Mouse (Mus musculus) ovary, adult 10 weeks (tissue): ENCODE measurements around the gene Hpcal4. TPM values are rescaled to one million over a fixed set of nuclear protein-coding genes. Genes with fewer than 3 reads are reported as not detected.

ENCODE experiments used
- polyA plus RNA-seq: library from polyadenylated mRNA; stranded (reverse); fragments of 350-450 nt; fragmentation: Illumina TruSeq; extraction: RNeasy Lipid Tissue Mini Kit (QIAGEN cat#74804); gene quantifications from one replicate; pipeline ENCODE4 v1.2.3, GENCODE M21; 2014

Gene Hpcal4
- not detected for polyA plus RNA-seq

DNA sequence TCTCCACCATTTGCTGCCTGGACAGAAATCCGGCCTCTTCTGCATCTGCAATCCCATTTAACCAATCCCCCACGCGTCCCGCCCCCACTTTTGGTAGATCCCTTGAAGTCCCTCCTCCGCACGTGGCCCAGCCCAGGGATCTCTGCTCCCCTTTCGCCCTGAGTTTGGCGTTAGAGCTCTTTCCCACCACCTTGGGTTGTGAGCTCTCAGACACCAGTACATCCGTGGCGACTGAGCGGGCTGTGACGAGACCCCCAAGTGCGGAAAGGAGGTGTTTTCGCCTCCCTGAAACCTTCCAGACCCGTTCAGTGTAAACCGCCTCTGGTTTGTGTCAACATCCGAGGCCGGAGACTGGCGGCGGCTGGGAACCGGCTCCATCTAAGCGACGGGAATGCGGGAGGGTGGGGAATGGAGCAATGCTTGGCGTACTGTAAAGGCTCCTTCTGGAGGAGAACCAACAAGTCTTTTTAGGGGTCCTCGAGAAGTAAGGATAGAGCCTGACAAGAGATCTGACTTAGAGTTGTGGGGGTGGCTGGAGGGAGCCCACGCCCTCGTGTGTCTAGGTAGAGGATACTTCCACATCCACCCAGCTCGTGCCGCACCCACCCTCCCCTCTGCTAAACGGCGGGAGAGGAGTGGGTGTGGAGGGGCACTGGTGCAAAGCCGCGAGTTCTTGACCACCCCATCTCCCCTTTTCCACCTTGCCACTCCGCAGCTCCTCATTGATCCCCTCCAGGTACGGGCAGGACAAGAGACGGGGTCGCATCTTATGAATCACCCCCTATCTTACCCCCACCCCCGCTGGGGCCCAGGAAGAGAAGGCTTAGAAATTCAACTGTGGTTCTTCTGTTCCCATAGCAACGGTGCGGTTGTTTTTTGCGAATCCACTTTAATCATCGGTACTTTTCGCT is at the start of gene Hpcal4:
Hpcal4 (plus strand) TSS at position 900 of the 911 bp plus-strand sequence.

GRCm38 (mm10) chr4:123139513-123140154 is 43.4 kb upstream of the Hpcal4 start, which contains the start of gene Ppie:
Ppie (minus strand) TSS chr4:123139951.

GRCm38 (mm10) chr4:123201186-123202093 is 18.4 kb downstream of the Hpcal4 start, which contains the start of gene Nt5c1a:
Nt5c1a (plus strand) TSS chr4:123201504.

GRCm38 (mm10) chr4:123233492-123234084 is 50.6 kb downstream of the Hpcal4 start, which contains the start of gene Heyl:
Heyl (plus strand) TSS chr4:123233556.

Other genes with a start within 250 kb of the Hpcal4 start
- gene Mfsd2a, start 222.0 kb upstream of the Hpcal4 start, polyA plus RNA-seq: 1.2 TPM
- 23.0 TPM for gene Mycl, start 187.6 kb upstream of the Hpcal4 start, polyA plus RNA-seq
- 19.4 TPM for gene Trit1, start 166.6 kb upstream of the Hpcal4 start, polyA plus RNA-seq
- not detected for gene Bmp8b, start 78.1 kb upstream of the Hpcal4 start, polyA plus RNA-seq
- not detected for gene Oxct2b, start 67.0 kb upstream of the Hpcal4 start, polyA plus RNA-seq
- gene Ppie, start 43.3 kb upstream of the Hpcal4 start, polyA plus RNA-seq: 23.9 TPM
- not detected for gene Nt5c1a, start 18.3 kb downstream of the Hpcal4 start, polyA plus RNA-seq
- 12.0 TPM for gene Heyl, start 50.3 kb downstream of the Hpcal4 start, polyA plus RNA-seq
- 46.2 TPM for gene Pabpc4, start 79.1 kb downstream of the Hpcal4 start, polyA plus RNA-seq
- gene Oxct2a, start 140.4 kb downstream of the Hpcal4 start, polyA plus RNA-seq: not detected
- not detected for gene Bmp8a, start 160.0 kb downstream of the Hpcal4 start, polyA plus RNA-seq